Mouse (Mus musculus): ENCODE measurements around the gene Adra2b. TPM values are rescaled to one million over a fixed set of nuclear protein-coding genes. Genes with fewer than 3 reads are reported as not detected.

Gene Adra2b
- polyA plus RNA-seq (2017; shearing (Covaris generic)) = not detected

DNA sequence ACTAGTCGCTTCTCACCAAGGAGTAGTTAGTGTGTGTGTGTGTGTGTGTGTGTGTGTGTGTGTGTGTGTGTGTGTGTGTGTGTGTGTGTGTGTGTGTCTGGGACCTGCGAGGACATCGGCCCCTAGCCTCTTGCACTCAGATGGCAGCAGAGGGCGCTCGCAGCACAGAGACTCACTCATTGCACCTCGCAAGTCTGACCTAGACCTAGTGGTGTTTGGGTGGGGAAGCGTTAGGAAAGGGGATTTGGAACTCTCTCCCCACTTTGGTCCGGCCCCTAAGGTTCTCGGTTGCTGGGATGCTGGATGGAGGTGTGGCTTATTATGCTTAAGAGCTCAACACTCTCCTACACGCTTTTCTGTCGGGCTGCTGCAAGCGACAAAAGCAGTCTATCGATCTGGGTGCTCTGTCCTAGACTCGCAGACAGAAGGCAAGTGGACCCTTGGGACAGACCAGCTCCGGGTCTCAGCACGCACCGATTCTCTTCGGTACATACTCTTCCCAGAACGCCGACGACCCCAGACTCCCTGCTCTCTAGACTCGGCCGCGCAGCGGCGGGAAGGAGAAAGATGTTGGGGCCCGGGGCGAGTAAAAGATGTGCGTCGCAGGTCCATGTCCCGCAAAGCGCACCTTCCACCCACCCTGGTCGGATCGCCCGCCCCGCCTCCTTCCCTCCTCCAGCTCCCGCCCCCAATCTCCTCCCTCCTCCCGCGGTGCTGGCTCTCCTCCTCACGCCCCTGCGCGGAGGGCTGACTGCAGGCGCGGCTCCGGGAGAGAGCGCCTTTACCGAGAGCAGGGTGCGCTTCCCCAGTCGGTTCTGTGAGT, at the start of gene Adra2b:
Gene Adra2b, plus strand, starts transcription at position 750 of the 823 bp plus-strand sequence.

DNA sequence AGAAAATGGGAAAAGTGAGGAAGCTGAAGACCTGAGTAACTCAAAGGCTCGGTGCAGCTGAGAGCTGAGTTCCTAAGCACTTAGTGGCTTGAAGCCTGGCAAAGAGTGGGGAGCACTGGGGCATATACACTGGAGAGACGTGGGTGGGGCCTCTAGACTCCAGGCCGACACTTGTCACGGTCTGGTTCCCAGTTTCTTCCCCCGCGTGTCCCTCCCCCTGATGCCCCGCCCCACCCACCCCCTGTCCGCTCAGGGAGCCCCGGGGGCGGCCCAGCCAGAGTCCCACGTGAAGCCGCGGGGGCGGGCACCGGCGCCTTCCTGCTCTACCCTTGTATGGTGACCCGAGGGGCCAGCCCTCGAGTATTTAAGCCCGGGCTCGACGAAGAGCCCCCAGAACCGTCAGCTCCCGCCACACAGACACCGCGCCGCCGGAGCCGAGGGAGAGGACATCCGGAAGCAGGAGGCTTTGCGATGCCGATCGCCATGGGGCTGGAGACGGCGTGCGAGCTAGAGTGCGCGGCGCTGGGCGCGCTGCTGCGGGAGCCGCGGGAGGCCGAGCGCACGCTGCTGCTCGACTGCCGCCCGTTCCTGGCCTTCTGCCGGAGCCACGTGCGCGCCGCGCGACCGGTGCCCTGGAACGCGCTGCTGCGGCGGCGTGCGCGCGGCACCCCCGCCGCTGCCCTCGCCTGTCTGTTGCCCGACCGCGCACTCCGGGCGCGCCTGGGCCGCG, 27.1 kb upstream of the Adra2b start, which contains the start of gene Dusp2:
Gene Dusp2, plus strand, starts transcription at position 393 of the 730 bp plus-strand sequence.

DNA sequence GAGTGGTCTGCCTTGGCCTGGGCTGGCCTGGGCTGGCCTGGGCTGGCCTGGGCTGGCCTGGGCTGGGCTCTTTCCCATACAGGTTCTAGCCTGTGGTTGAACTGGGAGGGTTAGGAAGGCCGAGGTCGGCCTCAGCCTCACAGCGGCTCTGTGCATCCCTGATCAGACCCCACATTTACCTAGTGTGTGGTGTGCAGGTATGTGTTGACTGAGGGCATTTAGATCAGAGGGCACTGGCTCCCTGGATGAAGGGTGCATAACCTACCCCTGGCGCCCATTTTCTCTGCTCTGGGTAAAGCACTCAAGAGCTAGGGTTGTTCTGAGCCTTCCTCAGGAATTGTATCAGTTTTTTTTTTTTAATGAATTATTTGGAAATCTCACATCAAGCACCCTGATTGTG, 24.6 kb upstream of the Adra2b start, which contains the start of gene Astl:
Gene Astl, plus strand, starts transcription at position 224 of the 400 bp plus-strand sequence.

Other genes with a start within 250 kb of the Adra2b start
- 8.9 TPM for gene Ncaph, start 229.3 kb upstream of the Adra2b start, polyA plus RNA-seq (2017; shearing (Covaris generic))
- 8.5 TPM for gene Itpripl1, start 219.8 kb upstream of the Adra2b start, polyA plus RNA-seq (2017; shearing (Covaris generic))
- 1.0 TPM for gene 1810024B03Rik, start 154.9 kb upstream of the Adra2b start, polyA plus RNA-seq (2017; shearing (Covaris generic))
- gene Snrnp200, start 154.8 kb upstream of the Adra2b start, polyA plus RNA-seq (2017; shearing (Covaris generic)) = 128 TPM
- 101 TPM for gene Ciao1, start 115.4 kb upstream of the Adra2b start, polyA plus RNA-seq (2017; shearing (Covaris generic))
- 36.1 TPM for gene Tmem127, start 115.3 kb upstream of the Adra2b start, polyA plus RNA-seq (2017; shearing (Covaris generic))
- 35.1 TPM for gene Stard7, start 93.0 kb upstream of the Adra2b start, polyA plus RNA-seq (2017; shearing (Covaris generic))
- gene Dusp2, start 27.0 kb upstream of the Adra2b start, polyA plus RNA-seq (2017; shearing (Covaris generic)) = 9.9 TPM
- 0.56 TPM for gene Astl, start 24.6 kb upstream of the Adra2b start, polyA plus RNA-seq (2017; shearing (Covaris generic))
- 0.90 TPM for gene Gpat2, start 62.0 kb downstream of the Adra2b start, polyA plus RNA-seq (2017; shearing (Covaris generic))
- gene Fahd2a, start 81.4 kb downstream of the Adra2b start, polyA plus RNA-seq (2017; shearing (Covaris generic)) = 36.1 TPM
- 0.60 TPM for gene Kcnip3, start 158.9 kb downstream of the Adra2b start, polyA plus RNA-seq (2017; shearing (Covaris generic))
- gene Prom2, start 178.3 kb downstream of the Adra2b start, polyA plus RNA-seq (2017; shearing (Covaris generic)) = not detected
- 4.8 TPM for gene Zfp661, start 223.9 kb downstream of the Adra2b start, polyA plus RNA-seq (2017; shearing (Covaris generic))
- gene Mrps5, start 224.0 kb downstream of the Adra2b start, polyA plus RNA-seq (2017; shearing (Covaris generic)) = 145 TPM

All from inflammation-experienced regulatory T-cells, adult 16 weeks (primary cell).